10 mouse cellular contexts compared by ENCODE assay signal in genomic region chr16:26901471-26901870, GRCm38 (mm10).
A peak's percentile ranks its signal among the peaks of the same experiment; 100 is the strongest.
DNase-seq lines count a peak whose midpoint lies in the region; ATAC-seq and TF ChIP-seq lines count a peak whose summit lies in the region.
"Had no signal": no experiment of that assay in that cellular context is flagged by ENCODE, and none has a peak within 500 bp of the region (broad histone marks: within the 10 kb centered on the region; RNA-seq: fewer than 3 reads in every experiment).

No protein-coding gene starts in this region.

- H3K4me1 ChIP-seq in limb, embryonic 10.5 days = no peaks in the 10 kb centered on the region
- no peaks in the 10 kb centered on the region for H3K4me1 ChIP-seq in lung, postnatal 0 days (ENCODE audit: insufficient read depth, low read depth, low read length)
- H3K4me1 ChIP-seq: embryonic facial prominence, embryonic 15.5 days had no signal

- TF ChIP-seq EP300 in lung, postnatal 0 days (IDR thresholded peaks at IDR 0.05) = no peak

- intact Hi-C loops in heart, postnatal 10 days (cut with DNase I) = loop anchor here (5.0 kb wide), 2 partner anchors 241 to 556 kb away; no protein-coding TSS in a partner anchor
- intact Hi-C loops in heart, postnatal 25 days (cut with DNase I) = loop anchor here (10.0 kb wide), 1 partner anchor 243 kb away; no protein-coding TSS in a partner anchor

- H3K9ac ChIP-seq in lung, postnatal 0 days (replicated peaks; ENCODE audit: low read depth) = no peak overlapping the region
- H3K9ac ChIP-seq: embryonic facial prominence, embryonic 15.5 days had no signal

- no peak overlapping the region for H3K4me3 ChIP-seq in limb, embryonic 10.5 days
- H3K4me3 ChIP-seq in lung, postnatal 0 days (ENCODE audit: low read depth, low read length) = no peak overlapping the region
- H3K4me3 ChIP-seq: embryonic facial prominence, embryonic 15.5 days had no signal

- TF ChIP-seq CTCF in lung, postnatal 0 days (IDR thresholded peaks at IDR 0.05) = no peak

- ATAC-seq in CD4-positive, CD25-positive, alpha-beta regulatory T cell, adult 4 months = no peak
- no peak for ATAC-seq in lung, postnatal 0 days

- 27% methylated on average over 4 of the region's 4 CpGs for WGBS in limb, embryonic 10.5 days
- 8% methylated on average over 4 of the region's 4 CpGs for WGBS in lung, postnatal 0 days

- DNase-seq in heart, postnatal 10 days = peak; percentile 4
- no peak for DNase-seq in heart, postnatal 25 days (ENCODE audit: low spot score)
- peak; percentile 3 for DNase-seq in adipocyte (ENCODE audit: low spot score)
- DNase-seq in brain, adult 2 months (ENCODE audit: low read depth, low spot score) = peak; percentile 19
- peak; percentile 30 for DNase-seq in limb, embryonic 10.5 days (ENCODE audit: low spot score)
- no peak for DNase-seq in spleen, postnatal 10 days (ENCODE audit: low spot score in 2 of 2)
- DNase-seq in lung, postnatal 0 days (ENCODE audit: low spot score) = no peak
- DNase-seq: liver had no signal

- H3K27me3 ChIP-seq in limb, embryonic 10.5 days (ENCODE audit: low read depth, poor library complexity, severe bottlenecking) = no peaks in the 10 kb centered on the region
- H3K27me3 ChIP-seq in lung, postnatal 0 days (replicated peaks; ENCODE audit: insufficient read depth, low read length) = no peaks in the 10 kb centered on the region
- H3K27me3 ChIP-seq: embryonic facial prominence, embryonic 15.5 days had no signal

- no peak overlapping the region for H3K4me2 ChIP-seq in lung, postnatal 0 days (replicated peaks; ENCODE audit: low read depth, low read length)
- H3K4me2 ChIP-seq: embryonic facial prominence, embryonic 15.5 days had no signal

- H3K9me3 ChIP-seq in limb, embryonic 10.5 days (replicated peaks) = no peaks in the 10 kb centered on the region
- no peaks in the 10 kb centered on the region for H3K9me3 ChIP-seq in lung, postnatal 0 days (ENCODE audit: low read length)
- H3K9me3 ChIP-seq: embryonic facial prominence, embryonic 15.5 days had no signal

- H3K27ac ChIP-seq in limb, embryonic 10.5 days = no peak overlapping the region
- H3K27ac ChIP-seq in lung, postnatal 0 days (ENCODE audit: low read length) = no peak overlapping the region
- H3K27ac ChIP-seq: embryonic facial prominence, embryonic 15.5 days had no signal

- no peaks in the 10 kb centered on the region for H3K36me3 ChIP-seq in limb, embryonic 10.5 days
- no peaks in the 10 kb centered on the region for H3K36me3 ChIP-seq in lung, postnatal 0 days (ENCODE audit: insufficient read depth, low read length)
- H3K36me3 ChIP-seq: embryonic facial prominence, embryonic 15.5 days had no signal

Comparison
In these comparisons a context has a peak if more than half of its experiments do, and no peak if none do; other contexts are left out.
1. DNase-seq: peak in heart, postnatal 10 days (2 of 2), adipocyte (single experiment), brain, adult 2 months (single experiment) and limb, embryonic 10.5 days (single experiment); none in heart, postnatal 25 days (single experiment), spleen, postnatal 10 days (0 of 2) and lung, postnatal 0 days (single experiment).